Mouse (Mus musculus) E14TG2a.4 (cell line): ENCODE results near the gene Dars2.

Source experiments
- CTCF ChIP-seq: conservative IDR thresholded peaks from 2 replicates; pipeline ENCODE4 v1.5.1; 2014; ENCODE audit warnings: low read length
- POU5F1 ChIP-seq: IDR thresholded peaks from 2 replicates; pipeline ENCODE4 v1.6.1; 2014; ENCODE audit warnings: low read length, borderline replicate concordance

DNA sequence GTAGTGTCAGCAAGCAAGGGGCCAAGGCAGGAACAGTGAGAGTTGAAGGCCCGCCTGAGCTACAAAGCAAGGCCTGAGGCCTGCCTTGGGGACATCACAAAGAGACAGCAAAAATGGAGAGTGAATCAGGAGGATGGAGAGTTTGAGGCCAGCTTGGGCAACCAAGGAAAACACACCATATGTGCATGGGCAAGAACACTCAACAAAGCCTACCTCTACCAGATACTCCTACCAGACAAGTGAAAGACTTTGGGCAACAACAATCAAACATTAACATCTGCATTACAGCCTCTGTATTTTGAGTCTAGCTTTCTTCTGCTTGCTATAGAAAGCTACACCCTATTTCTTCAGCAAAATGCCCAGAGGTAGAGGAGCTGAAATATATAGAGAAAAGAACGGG, 62.4 kb downstream of the Dars2 start:
- TF ChIP-seq CTCF = no peak
- no peak for TF ChIP-seq POU5F1
